Mouse (Mus musculus): ENCODE measurements around the gene Mapk10. TPM values are rescaled to one million over a fixed set of nuclear protein-coding genes. Genes with fewer than 3 reads are reported as not detected.

The Mapk10 gene
- total and polyA plus RNA-seq, 3 experiments, result 0.27 TPM; not detected in 2

- Histone ChIP-seq H3K4me3 (ENCODE audit: low read depth, low read length) (no peak overlapping the region), H3K9me3 (replicated peaks) (peaks cover 59% of the 10 kb centered on the region), H3K27me3 (ENCODE audit: insufficient read depth, low read length) (no peaks in the 10 kb centered on the region), H3K4me1 (ENCODE audit: insufficient read depth, low read depth, low read length) (no peaks in the 10 kb centered on the region), H3K36me3 (replicated peaks) (no peaks in the 10 kb centered on the region)
- DNase-seq (ENCODE audit: low spot score) (no peak), ATAC-seq (ENCODE audit: extremely low read depth, insufficient number of reproducible peaks, low FRiP score, poor library complexity, severe bottlenecking) (no peak)
- no peak for TF ChIP-seq CTCF (IDR thresholded peaks at IDR 0.05; ENCODE audit: low read depth, low read length)
- no peak for TF ChIP-seq GATA2 (IDR thresholded peaks at IDR 0.05; ENCODE audit: borderline replicate concordance, low read depth, low read length)
- TF ChIP-seq POLR2AphosphoS5 (IDR thresholded peaks at IDR 0.05; ENCODE audit: insufficient replicate concordance, low read depth, low read length), result no peak
- no peak for TF ChIP-seq TAL1 (conservative IDR thresholded peaks at IDR 0.05; ENCODE audit: low read depth, low read length)
- TF ChIP-seq GATA1 (IDR thresholded peaks at IDR 0.05; ENCODE audit: borderline replicate concordance, low read length), result no peak
These were observed 215.2 kb downstream of the Mapk10 start for GRCm38 (mm10) chr5:102995928-102996327.

GRCm38 (mm10) chr5:102993951-102994350, 217.2 kb downstream of the Mapk10 start:
- no peak for TF ChIP-seq POLR2AphosphoS5 (IDR thresholded peaks at IDR 0.05; ENCODE audit: insufficient replicate concordance, low read depth, low read length)
- no peak for TF ChIP-seq TAL1 (conservative IDR thresholded peaks at IDR 0.05; ENCODE audit: low read depth, low read length)
- no peak for TF ChIP-seq CTCF (IDR thresholded peaks at IDR 0.05; ENCODE audit: low read depth, low read length)
- TF ChIP-seq GATA2 (IDR thresholded peaks at IDR 0.05; ENCODE audit: borderline replicate concordance, low read depth, low read length), result no peak
- TF ChIP-seq GATA1 (IDR thresholded peaks at IDR 0.05; ENCODE audit: borderline replicate concordance, low read length), result no peak
- DNase-seq (ENCODE audit: low spot score) (no peak), ATAC-seq (ENCODE audit: extremely low read depth, insufficient number of reproducible peaks, low FRiP score, poor library complexity, severe bottlenecking) (no peak)
- no peaks in the 10 kb centered on the region for H3K4me1 ChIP-seq (ENCODE audit: insufficient read depth, low read depth, low read length)
- H3K4me3 ChIP-seq (ENCODE audit: low read depth, low read length), result no peak overlapping the region
- H3K27me3 ChIP-seq (ENCODE audit: insufficient read depth, low read length), result no peaks in the 10 kb centered on the region
- H3K9me3 ChIP-seq (replicated peaks), result peaks cover 62% of the 10 kb centered on the region
- H3K36me3 ChIP-seq (replicated peaks), result no peaks in the 10 kb centered on the region

- no peaks in the 10 kb centered on the region for H3K27me3 ChIP-seq (ENCODE audit: insufficient read depth, low read length)
- no peak for TF ChIP-seq TAL1 (conservative IDR thresholded peaks at IDR 0.05; ENCODE audit: low read depth, low read length)
- no peak for TF ChIP-seq CTCF (IDR thresholded peaks at IDR 0.05; ENCODE audit: low read depth, low read length)
- TF ChIP-seq GATA2 (IDR thresholded peaks at IDR 0.05; ENCODE audit: borderline replicate concordance, low read depth, low read length), result no peak
- TF ChIP-seq GATA1 (IDR thresholded peaks at IDR 0.05; ENCODE audit: borderline replicate concordance, low read length), result no peak
- no peak for TF ChIP-seq POLR2AphosphoS5 (IDR thresholded peaks at IDR 0.05; ENCODE audit: insufficient replicate concordance, low read depth, low read length)
- peaks cover 61% of the 10 kb centered on the region for H3K9me3 ChIP-seq (replicated peaks)
- no peaks in the 10 kb centered on the region for H3K36me3 ChIP-seq (replicated peaks)
- no peaks in the 10 kb centered on the region for H3K4me1 ChIP-seq (ENCODE audit: insufficient read depth, low read depth, low read length)
- DNase-seq (ENCODE audit: low spot score) (no peak), ATAC-seq (ENCODE audit: extremely low read depth, insufficient number of reproducible peaks, low FRiP score, poor library complexity, severe bottlenecking) (no peak)
- no peak overlapping the region for H3K4me3 ChIP-seq (ENCODE audit: low read depth, low read length)
These were observed 219.4 kb downstream of the Mapk10 start for GRCm38 (mm10) chr5:102991691-102992090.

GRCm38 (mm10) chr5:102978382-102978781, 232.8 kb downstream of the Mapk10 start:
- Histone ChIP-seq H3K4me1 (ENCODE audit: insufficient read depth, low read depth, low read length) (no peaks in the 10 kb centered on the region), H3K4me3 (ENCODE audit: low read depth, low read length) (no peak overlapping the region), H3K27me3 (ENCODE audit: insufficient read depth, low read length) (no peaks in the 10 kb centered on the region), H3K36me3 (replicated peaks) (no peaks in the 10 kb centered on the region), H3K9me3 (replicated peaks) (peaks cover 28% of the 10 kb centered on the region)
- no peak for DNase-seq (ENCODE audit: low spot score)
- no peak for TF ChIP-seq CTCF (IDR thresholded peaks at IDR 0.05; ENCODE audit: low read depth, low read length)
- no peak for TF ChIP-seq POLR2AphosphoS5 (IDR thresholded peaks at IDR 0.05; ENCODE audit: insufficient replicate concordance, low read depth, low read length)
- no peak for TF ChIP-seq GATA1 (IDR thresholded peaks at IDR 0.05; ENCODE audit: borderline replicate concordance, low read length)
- no peak for TF ChIP-seq GATA2 (IDR thresholded peaks at IDR 0.05; ENCODE audit: borderline replicate concordance, low read depth, low read length)
- no peak for TF ChIP-seq TAL1 (conservative IDR thresholded peaks at IDR 0.05; ENCODE audit: low read depth, low read length)
- ATAC-seq (ENCODE audit: extremely low read depth, insufficient number of reproducible peaks, low FRiP score, poor library complexity, severe bottlenecking), result no peak

GRCm38 (mm10) chr5:102977138-102977537, 234.0 kb downstream of the Mapk10 start:
- TF ChIP-seq POLR2AphosphoS5 (IDR thresholded peaks at IDR 0.05; ENCODE audit: insufficient replicate concordance, low read depth, low read length), result no peak
- TF ChIP-seq TAL1 (conservative IDR thresholded peaks at IDR 0.05; ENCODE audit: low read depth, low read length), result no peak
- no peak for TF ChIP-seq CTCF (IDR thresholded peaks at IDR 0.05; ENCODE audit: low read depth, low read length)
- TF ChIP-seq GATA2 (IDR thresholded peaks at IDR 0.05; ENCODE audit: borderline replicate concordance, low read depth, low read length), result no peak
- TF ChIP-seq GATA1 (IDR thresholded peaks at IDR 0.05; ENCODE audit: borderline replicate concordance, low read length), result no peak
- ATAC-seq (ENCODE audit: extremely low read depth, insufficient number of reproducible peaks, low FRiP score, poor library complexity, severe bottlenecking), result no peak

GRCm38 (mm10) chr5:102976540-102976939, 234.6 kb downstream of the Mapk10 start:
- H3K4me3 ChIP-seq (ENCODE audit: low read depth, low read length), result no peak overlapping the region
- H3K27me3 ChIP-seq (ENCODE audit: insufficient read depth, low read length), result no peaks in the 10 kb centered on the region
- ATAC-seq (ENCODE audit: extremely low read depth, insufficient number of reproducible peaks, low FRiP score, poor library complexity, severe bottlenecking) (no peak), DNase-seq (ENCODE audit: low spot score) (no peak)
- H3K9me3 ChIP-seq (replicated peaks), result peaks cover 24% of the 10 kb centered on the region
- H3K4me1 ChIP-seq (ENCODE audit: insufficient read depth, low read depth, low read length), result no peaks in the 10 kb centered on the region
- TF ChIP-seq CTCF (IDR thresholded peaks at IDR 0.05; ENCODE audit: low read depth, low read length) (no peak), TAL1 (conservative IDR thresholded peaks at IDR 0.05; ENCODE audit: low read depth, low read length) (no peak), GATA2 (IDR thresholded peaks at IDR 0.05; ENCODE audit: borderline replicate concordance, low read depth, low read length) (no peak), GATA1 (IDR thresholded peaks at IDR 0.05; ENCODE audit: borderline replicate concordance, low read length) (no peak), POLR2AphosphoS5 (IDR thresholded peaks at IDR 0.05; ENCODE audit: insufficient replicate concordance, low read depth, low read length) (no peak)
- H3K36me3 ChIP-seq (replicated peaks), result no peaks in the 10 kb centered on the region

More at GRCm38 (mm10) chr5:102977138-102977537, 234.0 kb downstream of the Mapk10 start:
- Histone ChIP-seq H3K4me3 (ENCODE audit: low read depth, low read length) (no peak overlapping the region), H3K27me3 (ENCODE audit: insufficient read depth, low read length) (no peaks in the 10 kb centered on the region), H3K9me3 (replicated peaks) (peaks cover 26% of the 10 kb centered on the region), H3K36me3 (replicated peaks) (no peaks in the 10 kb centered on the region), H3K4me1 (ENCODE audit: insufficient read depth, low read depth, low read length) (no peaks in the 10 kb centered on the region)
- DNase-seq (ENCODE audit: low spot score), result no peak

All from G1E (cell line).